Mouse (Mus musculus): Measurements from ENCODE around the gene Prkch.

The Prkch gene

GRCm38 (mm10) chr12:73610831-73611370 lies 26.3 kb downstream of the Prkch start:
- DNase-seq (ENCODE audit: low spot score), result no peak

- DNase-seq (ENCODE audit: low spot score), result no peak
These were observed 27.1 kb downstream of the Prkch start for GRCm38 (mm10) chr12:73611741-73612140.

GRCm38 (mm10) chr12:73613183-73613582 lies 28.6 kb downstream of the Prkch start:
- DNase-seq (ENCODE audit: low spot score), result no peak

GRCm38 (mm10) chr12:73617652-73618051 lies 33.1 kb downstream of the Prkch start:
- DNase-seq (ENCODE audit: low spot score), result peak; percentile 39

- DNase-seq (ENCODE audit: low spot score), result no peak
These were observed 40.9 kb downstream of the Prkch start for GRCm38 (mm10) chr12:73625277-73626032.

- no peak for DNase-seq (ENCODE audit: low spot score)
These were observed 43.3 kb downstream of the Prkch start for GRCm38 (mm10) chr12:73627902-73628301.

GRCm38 (mm10) chr12:73630596-73630995 lies 46.0 kb downstream of the Prkch start:
- no peak for DNase-seq (ENCODE audit: low spot score)

GRCm38 (mm10) chr12:73631148-73631547 lies 46.6 kb downstream of the Prkch start:
- DNase-seq (ENCODE audit: low spot score), result no peak

- no peak for DNase-seq (ENCODE audit: low spot score)
These were observed 48.2 kb downstream of the Prkch start for GRCm38 (mm10) chr12:73632671-73633244.

GRCm38 (mm10) chr12:73633707-73634106 lies 49.1 kb downstream of the Prkch start:
- no peak for DNase-seq (ENCODE audit: low spot score)

- no peak for DNase-seq (ENCODE audit: low spot score)
These were observed 55.0 kb downstream of the Prkch start for GRCm38 (mm10) chr12:73639571-73639970.

GRCm38 (mm10) chr12:73641183-73641582 lies 56.6 kb downstream of the Prkch start:
- no peak for DNase-seq (ENCODE audit: low spot score)

GRCm38 (mm10) chr12:73645216-73645615 lies 60.6 kb downstream of the Prkch start:
- no peak for DNase-seq (ENCODE audit: low spot score)

- DNase-seq (ENCODE audit: low spot score), result no peak
These were observed 63.1 kb downstream of the Prkch start for GRCm38 (mm10) chr12:73647686-73648085.

- no peak for DNase-seq (ENCODE audit: low spot score)
These were observed 72.1 kb downstream of the Prkch start for GRCm38 (mm10) chr12:73656568-73657204.

- no peak for DNase-seq (ENCODE audit: low spot score)
These were observed 78.8 kb downstream of the Prkch start for GRCm38 (mm10) chr12:73663421-73663820.

- no peak for DNase-seq (ENCODE audit: low spot score)
These were observed 82.1 kb downstream of the Prkch start for GRCm38 (mm10) chr12:73666701-73667100.

GRCm38 (mm10) chr12:73667607-73668006 lies 83.0 kb downstream of the Prkch start:
- DNase-seq (ENCODE audit: low spot score), result no peak

GRCm38 (mm10) chr12:73670739-73671138 lies 86.1 kb downstream of the Prkch start:
- DNase-seq (ENCODE audit: low spot score), result no peak

GRCm38 (mm10) chr12:73671540-73671939 lies 86.9 kb downstream of the Prkch start:
- no peak for DNase-seq (ENCODE audit: low spot score)

GRCm38 (mm10) chr12:73672007-73672406 lies 87.4 kb downstream of the Prkch start:
- no peak for DNase-seq (ENCODE audit: low spot score)

- no peak for DNase-seq (ENCODE audit: low spot score)
These were observed 89.2 kb downstream of the Prkch start for GRCm38 (mm10) chr12:73673783-73674182.

- DNase-seq (ENCODE audit: low spot score), result no peak
These were observed 90.6 kb downstream of the Prkch start for GRCm38 (mm10) chr12:73675212-73675611.
